Mouse (Mus musculus) midbrain, embryonic 11.5 days (tissue): Measurements from ENCODE around the gene Hs3st3b1. TPM values are rescaled to one million over a fixed set of nuclear protein-coding genes. Genes with fewer than 3 reads are reported as not detected.

Source experiments
- ATAC-seq: fragments of 200-750 bp; cut with Nextera tagmentation; 2 replicates; pipeline ENCODE4 v1.8.0; 2017; ENCODE audit warnings: moderate TSS enrichment, moderate library complexity; ENCODE audit not compliant: low FRiP score
- DNase-seq: peaks from one replicate; pipeline ENCODE4 v3.0.0; 2015; ENCODE audit warnings: low spot score; ENCODE audit errors: missing footprints
- H3K27ac ChIP-seq: fragments of 300-500 bp; sonication (generic); 2 replicates; pipeline ENCODE4 v1.5.1; 2014; ENCODE audit warnings: low read depth, low read length
- H3K27me3 ChIP-seq: fragments of 300-500 bp; sonication (generic); 2 replicates; pipeline ENCODE4 v1.6.1; 2014; ENCODE audit warnings: mild to moderate bottlenecking, low read length, moderate library complexity, mixed read lengths; ENCODE audit not compliant: control insufficient read depth, insufficient read depth
- H3K36me3 ChIP-seq: fragments of 300-500 bp; sonication (generic); 2 replicates; pipeline ENCODE4 v1.6.1; 2014; ENCODE audit warnings: mild to moderate bottlenecking, low read length, moderate library complexity, mixed read lengths; ENCODE audit not compliant: control insufficient read depth, insufficient read depth
- H3K4me1 ChIP-seq: fragments of 300-500 bp; sonication (generic); 2 replicates; pipeline ENCODE4 v1.6.1; 2014; ENCODE audit warnings: low read length; ENCODE audit not compliant: control insufficient read depth, insufficient read depth
- H3K4me2 ChIP-seq: fragments of 300-500 bp; sonication (generic); 2 replicates; pipeline ENCODE4 v1.6.1; 2014; ENCODE audit warnings: mild to moderate bottlenecking, moderate library complexity
- H3K4me3 ChIP-seq: fragments of 300-500 bp; sonication (generic); 2 replicates; pipeline ENCODE4 v1.5.1; 2014; ENCODE audit warnings: low read depth, low read length
- H3K9ac ChIP-seq: fragments of 300-500 bp; sonication (generic); 2 replicates; pipeline ENCODE4 v1.6.1; 2014; ENCODE audit warnings: low read length
- H3K9me3 ChIP-seq: fragments of 300-500 bp; sonication (generic); 2 replicates; pipeline ENCODE4 v1.6.1; 2016; ENCODE audit warnings: low read length; ENCODE audit not compliant: control insufficient read depth
- WGBS: fragments of 180-500 bp; shearing (Covaris S2); extraction: QIAGEN DNeasy Blood & Tissue Kit; methylation state at CpG from one replicate; pipeline ENCODE4 v1.1.7; 2014; 5-methylcytosine and 5-hydroxymethylcytosine counted together
- polyA plus RNA-seq: library from polyadenylated mRNA; unstranded; fragments of >200 nt; fragmentation: Nextera tagmentation; extraction: Ambion mirVana; gene quantifications from 2 replicates; pipeline ENCODE4 v1.2.1, GENCODE M21; 2014

The Hs3st3b1 gene
- polyA plus RNA-seq, 1 experiment from 2014 or later, result 17.5 TPM

DNA sequence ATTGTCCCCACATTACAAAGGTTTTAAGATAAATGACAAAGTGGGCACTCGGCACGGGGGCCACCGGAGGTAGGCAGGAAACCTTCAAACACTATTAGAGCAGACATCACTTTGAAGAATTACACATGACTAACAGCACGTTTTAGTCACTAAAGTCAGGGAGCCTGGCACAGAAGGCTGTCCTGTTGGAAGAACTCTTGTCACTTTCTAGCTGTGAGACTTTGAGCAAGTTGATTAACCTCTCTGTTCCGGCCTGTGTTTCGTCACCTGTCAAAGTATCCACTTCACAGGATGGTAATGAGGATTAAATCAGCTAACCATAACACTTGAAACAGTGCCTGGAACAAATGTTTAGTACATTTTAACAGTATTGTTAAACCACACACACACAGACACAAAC is 4.5 kb downstream of the Hs3st3b1 start:
- peaks cover 6% of the 10 kb centered on the region; the same call in 1 of the 2 replicates for H3K27me3 ChIP-seq
- no peaks in the 10 kb centered on the region for H3K9me3 ChIP-seq
- peak overlapping the region; percentile 82 for H3K4me2 ChIP-seq
- no peak overlapping the region for H3K27ac ChIP-seq
- peak overlapping the region; percentile 86 for H3K4me3 ChIP-seq
- H3K9ac ChIP-seq, result peak overlapping the region; percentile 30; the same call in 1 of the 2 replicates
- 9% methylated on average over 6 of the region's 6 CpGs for WGBS
- DNase-seq (peak; percentile 87), ATAC-seq (no peak)
- H3K36me3 ChIP-seq, result no peaks in the 10 kb centered on the region
- H3K4me1 ChIP-seq, result peaks cover 42% of the 10 kb centered on the region

GRCm38 (mm10) chr11:63914388-63914787 is 7.7 kb downstream of the Hs3st3b1 start:
- H3K36me3 ChIP-seq, result no peaks in the 10 kb centered on the region
- WGBS, result 2% methylated on average over 20 of the region's 20 CpGs
- H3K9me3 ChIP-seq, result no peaks in the 10 kb centered on the region
- peaks cover 2% of the 10 kb centered on the region; the same call in 1 of the 2 replicates for H3K27me3 ChIP-seq
- peak overlapping the region; percentile 59 for H3K4me2 ChIP-seq
- peak overlapping the region; percentile 26 for H3K4me3 ChIP-seq
- DNase-seq, result no peak
- peaks cover 46% of the 10 kb centered on the region for H3K4me1 ChIP-seq
- H3K27ac ChIP-seq, result no peak overlapping the region
- peak; percentile 86 for ATAC-seq
- no peak overlapping the region for H3K9ac ChIP-seq

DNA sequence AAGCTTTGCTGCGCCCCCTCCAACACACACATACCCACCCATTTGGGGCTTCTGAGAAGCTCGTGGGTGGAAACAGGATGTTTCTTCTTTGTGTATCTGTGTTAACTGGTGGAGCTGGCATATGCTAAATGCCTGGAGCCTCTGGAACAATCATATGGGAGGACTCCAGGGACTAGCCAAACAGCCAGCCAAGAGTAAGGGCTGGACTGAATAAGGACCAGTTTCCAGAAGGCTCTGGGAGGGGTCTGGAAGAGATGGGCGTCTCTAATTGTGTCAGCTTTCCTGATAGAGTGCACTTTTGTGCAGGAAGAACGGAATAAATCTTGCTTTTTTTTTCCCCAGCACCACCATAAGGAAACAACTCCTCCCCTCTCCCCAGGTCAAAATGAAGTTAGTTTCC is 8.2 kb downstream of the Hs3st3b1 start:
- 41% methylated on average over 4 of the region's 4 CpGs for WGBS
- H3K9ac ChIP-seq, result no peak overlapping the region
- DNase-seq (no peak), ATAC-seq (peak; percentile 4; the same call in 1 of the 2 replicates)
- H3K9me3 ChIP-seq, result no peaks in the 10 kb centered on the region
- H3K4me1 ChIP-seq, result peaks cover 43% of the 10 kb centered on the region
- peaks cover 2% of the 10 kb centered on the region; the same call in 1 of the 2 replicates for H3K27me3 ChIP-seq
- no peaks in the 10 kb centered on the region for H3K36me3 ChIP-seq
- H3K27ac ChIP-seq, result no peak overlapping the region
- H3K4me3 ChIP-seq, result peak overlapping the region; percentile 26
- H3K4me2 ChIP-seq, result peak overlapping the region; percentile 59

- H3K9ac ChIP-seq, result no peak overlapping the region
- WGBS, result 60% methylated on average over 5 of the region's 5 CpGs
- H3K9me3 ChIP-seq, result no peaks in the 10 kb centered on the region
- H3K27ac ChIP-seq, result no peak overlapping the region
- DNase-seq, result no peak
- ATAC-seq, result no peak
- H3K36me3 ChIP-seq, result no peaks in the 10 kb centered on the region
- H3K4me2 ChIP-seq, result no peak overlapping the region
- peaks cover 34% of the 10 kb centered on the region for H3K4me1 ChIP-seq
- H3K27me3 ChIP-seq, result peaks cover 4% of the 10 kb centered on the region; the same call in 1 of the 2 replicates
- no peak overlapping the region for H3K4me3 ChIP-seq
Observed at GRCm38 (mm10) chr11:63911001-63911400, 11.1 kb downstream of the Hs3st3b1 start.

DNA sequence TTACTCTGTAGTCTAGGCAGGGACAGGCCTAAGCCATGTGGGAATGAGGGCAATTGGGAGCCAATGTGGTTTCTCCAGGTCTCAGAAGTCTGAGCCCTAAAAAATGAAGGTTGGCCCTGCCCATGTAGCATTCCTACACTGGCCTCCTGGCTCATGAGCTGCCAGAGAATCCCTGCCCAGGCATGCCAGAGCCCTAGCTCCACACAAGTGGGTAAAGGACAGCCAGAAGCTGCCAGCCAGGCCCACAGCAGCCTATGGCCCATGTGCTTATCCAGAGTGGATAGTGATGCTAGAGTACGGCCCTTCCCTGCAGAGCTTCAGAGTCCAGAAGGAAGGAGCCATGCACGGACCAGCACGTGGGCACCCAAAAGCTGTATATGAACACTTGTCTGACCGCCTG is 12.1 kb downstream of the Hs3st3b1 start:
- Histone ChIP-seq H3K36me3 (no peaks in the 10 kb centered on the region), H3K4me2 (no peak overlapping the region), H3K27me3 (0 out of 2 replicates have a peak, but pooled peaks cover 3% of the 10 kb centered on the region), H3K9me3 (no peaks in the 10 kb centered on the region), H3K4me1 (peaks cover 39% of the 10 kb centered on the region), H3K4me3 (no peak overlapping the region), H3K9ac (no peak overlapping the region), H3K27ac (no peak overlapping the region)
- 94% methylated on average over 4 of the region's 4 CpGs for WGBS
- ATAC-seq, result no peak
- DNase-seq, result no peak

GRCm38 (mm10) chr11:63908500-63908899 is 13.6 kb downstream of the Hs3st3b1 start:
- ATAC-seq (no peak), DNase-seq (no peak)
- Histone ChIP-seq H3K9me3 (no peaks in the 10 kb centered on the region), H3K4me1 (peaks cover 31% of the 10 kb centered on the region), H3K36me3 (no peaks in the 10 kb centered on the region), H3K9ac (no peak overlapping the region), H3K4me2 (no peak overlapping the region), H3K4me3 (no peak overlapping the region), H3K27ac (no peak overlapping the region), H3K27me3 (0 out of 2 replicates have a peak, but pooled peaks cover 3% of the 10 kb centered on the region)
- WGBS, result 92% methylated on average over 4 of the region's 4 CpGs

DNA sequence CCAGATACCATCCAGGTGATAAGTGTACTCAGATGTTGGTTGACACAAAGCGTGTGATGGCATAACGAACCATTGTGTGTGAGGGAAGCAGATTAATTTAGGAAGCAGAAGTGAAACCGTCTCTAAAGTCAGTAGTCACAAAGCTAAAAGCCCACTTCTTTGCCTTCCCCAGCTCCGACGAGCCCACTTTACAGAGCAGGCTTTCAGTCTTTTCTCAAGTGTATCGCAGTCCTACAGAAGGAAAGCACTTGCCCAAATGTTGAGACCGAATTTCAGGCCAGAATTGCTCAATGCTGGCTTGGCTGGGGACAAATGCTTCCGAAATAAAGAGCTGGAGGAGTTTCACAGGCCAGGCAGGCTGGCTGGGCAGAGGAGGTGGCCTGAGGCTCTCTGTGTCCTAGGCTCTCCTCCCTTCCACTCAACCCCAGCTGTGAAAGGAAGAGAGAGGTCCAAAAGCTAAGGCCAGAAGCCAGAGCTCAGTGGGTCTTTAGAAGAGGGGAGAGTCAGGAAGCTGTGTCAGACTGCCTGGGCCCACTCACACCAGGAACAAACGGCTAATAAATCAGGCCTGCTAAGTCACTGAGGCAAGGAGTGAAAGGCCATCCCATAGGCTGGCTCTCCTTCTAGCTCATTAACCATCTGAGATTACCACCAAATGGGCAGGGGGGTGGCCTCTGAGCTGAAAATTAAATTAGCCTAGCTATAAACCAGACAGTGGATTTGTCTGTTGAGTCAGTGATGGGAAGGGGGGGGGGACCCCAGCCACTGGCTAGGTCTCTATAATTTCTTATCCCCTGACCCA is 15.3 kb downstream of the Hs3st3b1 start:
- DNase-seq, result no peak
- 80% methylated on average over 9 of the region's 9 CpGs for WGBS
- Histone ChIP-seq H3K27ac (no peak overlapping the region), H3K27me3 (0 out of 2 replicates have a peak, but pooled peaks cover 3% of the 10 kb centered on the region), H3K4me2 (no peak overlapping the region), H3K4me3 (no peak overlapping the region), H3K36me3 (no peaks in the 10 kb centered on the region), H3K4me1 (peaks cover 35% of the 10 kb centered on the region), H3K9ac (no peak overlapping the region), H3K9me3 (no peaks in the 10 kb centered on the region)
- ATAC-seq, result no peak

GRCm38 (mm10) chr11:63904787-63905186 is 17.3 kb downstream of the Hs3st3b1 start:
- ATAC-seq (peak; percentile 69; the same call in 1 of the 2 replicates), DNase-seq (no peak)
- no peak overlapping the region for H3K4me3 ChIP-seq
- peaks cover 47% of the 10 kb centered on the region for H3K4me1 ChIP-seq
- WGBS, result 11% methylated on average over 4 of the region's 4 CpGs
- H3K9ac ChIP-seq, result no peak overlapping the region
- H3K9me3 ChIP-seq, result no peaks in the 10 kb centered on the region
- H3K4me2 ChIP-seq, result no peak overlapping the region
- 0 out of 2 replicates have a peak, but pooled peaks cover 3% of the 10 kb centered on the region for H3K27me3 ChIP-seq
- no peaks in the 10 kb centered on the region for H3K36me3 ChIP-seq
- H3K27ac ChIP-seq, result no peak overlapping the region

GRCm38 (mm10) chr11:63898509-63899168 is 23.5 kb downstream of the Hs3st3b1 start:
- Histone ChIP-seq H3K36me3 (no peaks in the 10 kb centered on the region), H3K27me3 (no peaks in the 10 kb centered on the region; the same call in 1 of the 2 replicates), H3K9ac (peak overlapping the region; percentile 22; the same call in 1 of the 2 replicates), H3K4me2 (no peak overlapping the region; the same call in 1 of the 2 replicates), H3K27ac (peak overlapping the region; percentile 88), H3K4me1 (peaks cover 63% of the 10 kb centered on the region), H3K4me3 (no peak overlapping the region), H3K9me3 (no peaks in the 10 kb centered on the region)
- WGBS, result 3% methylated on average over 9 of the region's 9 CpGs
- DNase-seq (peak; percentile 95), ATAC-seq (peak; percentile 95)
